Mouse (Mus musculus) embryo, embryonic 11.5 days (tissue): Measurements from ENCODE around the gene Gm45021.

Source experiments
- DNase-seq: peaks from one replicate; pipeline ENCODE4 v3.0.0-alpha.2; 2012; ENCODE audit warnings: low read depth, low spot score

Gm45021 gene

DNA sequence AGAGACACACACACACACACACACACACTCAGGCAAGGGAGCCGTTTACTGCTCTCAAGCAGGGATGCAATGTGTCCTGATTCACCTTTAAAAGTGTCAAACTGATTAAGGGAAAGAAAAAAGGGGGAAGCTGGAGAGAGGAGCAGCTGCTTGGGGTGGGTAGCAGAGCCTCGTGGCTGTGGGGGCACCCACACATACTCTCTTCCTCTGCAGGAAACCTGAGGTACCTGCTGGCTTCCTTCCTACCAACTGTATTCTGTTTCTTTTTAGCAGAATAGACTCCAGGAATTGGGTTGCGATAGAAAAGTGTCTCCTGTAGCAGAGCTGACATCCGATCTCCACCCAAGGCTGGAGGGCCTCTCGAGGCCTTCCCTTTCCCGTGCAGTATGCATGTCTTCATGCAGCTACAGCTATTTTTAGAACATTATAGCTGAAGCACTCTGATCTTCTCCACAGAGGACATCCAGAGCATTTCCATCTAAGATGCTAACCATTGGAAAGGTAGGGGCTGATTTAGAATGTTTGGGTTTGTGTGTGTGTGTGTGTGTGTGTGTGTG is at the start of gene Gm45021:
TSS of gene Gm45021 (plus strand) at position 417 of the 557 bp plus-strand sequence.
- DNase-seq = no peak

GRCm38 (mm10) chr6:48539860-48540259 is 49.5 kb upstream of the Gm45021 start:
- DNase-seq = no peak

- DNase-seq = no peak
These were observed 48.7 kb upstream of the Gm45021 start for GRCm38 (mm10) chr6:48540721-48541120.

- peak; percentile 59 for DNase-seq
These were observed 47.6 kb upstream of the Gm45021 start for GRCm38 (mm10) chr6:48541560-48542450.

DNA sequence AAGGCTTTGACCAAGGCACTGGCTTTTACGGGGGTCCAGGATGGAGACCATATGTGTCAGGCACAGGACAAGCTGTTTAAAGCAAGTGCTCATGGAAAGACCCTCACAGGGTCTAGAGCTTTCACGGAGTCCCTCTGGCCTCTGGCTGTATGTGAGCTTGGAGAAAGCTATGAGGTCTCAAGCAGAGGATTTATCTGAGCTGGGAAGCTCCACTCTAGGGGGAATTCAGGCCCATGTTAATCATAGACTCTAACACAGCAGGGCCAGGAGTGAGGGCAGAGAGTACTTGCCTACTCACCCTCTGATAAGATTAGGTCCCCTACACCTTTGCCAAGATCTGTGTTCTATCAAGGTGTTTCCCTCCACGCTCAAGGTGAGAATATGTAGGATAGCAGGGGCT is 46.8 kb upstream of the Gm45021 start:
- no peak for DNase-seq

DNA sequence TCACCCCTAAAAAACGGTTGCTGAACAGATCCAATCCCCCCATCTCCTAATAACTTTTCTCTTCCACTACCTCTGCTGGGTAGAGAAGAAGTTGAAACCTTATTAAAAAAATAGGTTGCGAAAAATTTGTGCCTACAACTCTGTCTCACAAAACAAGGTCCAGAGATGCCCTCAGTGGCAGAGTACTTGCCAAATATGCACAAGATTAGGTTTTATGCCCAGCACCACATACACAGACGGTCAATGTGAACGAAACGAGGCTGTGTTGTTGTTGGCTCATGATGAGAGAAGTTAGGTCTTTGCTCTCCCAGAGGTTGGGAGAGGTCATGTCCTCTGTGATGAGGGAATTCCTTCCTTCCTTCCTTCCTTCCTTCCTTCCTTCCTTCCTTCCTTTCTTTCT is 44.2 kb upstream of the Gm45021 start:
- DNase-seq = no peak

- no peak for DNase-seq
These were observed 43.1 kb upstream of the Gm45021 start for GRCm38 (mm10) chr6:48546271-48546670.

DNA sequence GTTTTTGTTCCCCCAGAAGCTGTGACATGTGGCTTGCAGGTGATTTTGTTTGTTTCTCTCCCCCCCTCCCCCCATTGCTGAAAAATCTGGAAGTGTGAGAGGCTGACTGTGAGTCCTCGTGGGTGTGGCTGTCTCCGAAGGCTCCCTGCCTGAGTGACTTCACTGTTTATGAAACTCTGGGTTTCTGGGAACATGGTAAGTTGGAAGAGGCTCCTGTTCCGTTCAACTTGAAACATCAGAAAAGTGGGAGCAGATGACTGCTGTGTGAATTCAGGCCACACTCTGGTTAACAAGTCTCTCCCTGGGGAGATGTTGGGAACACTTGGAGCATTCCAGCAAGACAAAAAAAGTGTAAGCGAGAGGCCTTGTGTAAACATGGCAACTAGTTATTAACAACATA is 42.6 kb upstream of the Gm45021 start:
- no peak for DNase-seq

- DNase-seq = no peak
These were observed 41.1 kb upstream of the Gm45021 start for GRCm38 (mm10) chr6:48548314-48548713.

GRCm38 (mm10) chr6:48552918-48553317 is 36.5 kb upstream of the Gm45021 start:
- no peak for DNase-seq

DNA sequence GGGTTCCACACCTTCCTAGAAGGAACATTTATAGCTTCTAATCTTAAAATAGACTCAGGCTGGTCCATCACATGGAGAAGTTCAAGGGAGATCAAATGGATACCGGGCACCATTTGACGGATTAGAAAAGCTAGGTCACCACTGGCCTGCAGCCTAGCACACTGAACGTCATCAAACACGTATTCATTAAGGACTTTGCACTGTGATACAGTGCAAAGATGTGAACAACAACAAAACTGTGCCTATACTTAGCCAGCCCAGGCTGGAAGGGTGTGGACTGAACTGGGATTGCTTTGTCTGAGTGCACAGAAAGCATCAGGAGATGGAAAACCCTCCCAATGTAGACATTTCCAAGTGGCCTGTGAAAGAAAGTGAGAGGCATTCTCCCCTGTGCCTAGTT is 35.6 kb upstream of the Gm45021 start:
- DNase-seq = no peak

DNA sequence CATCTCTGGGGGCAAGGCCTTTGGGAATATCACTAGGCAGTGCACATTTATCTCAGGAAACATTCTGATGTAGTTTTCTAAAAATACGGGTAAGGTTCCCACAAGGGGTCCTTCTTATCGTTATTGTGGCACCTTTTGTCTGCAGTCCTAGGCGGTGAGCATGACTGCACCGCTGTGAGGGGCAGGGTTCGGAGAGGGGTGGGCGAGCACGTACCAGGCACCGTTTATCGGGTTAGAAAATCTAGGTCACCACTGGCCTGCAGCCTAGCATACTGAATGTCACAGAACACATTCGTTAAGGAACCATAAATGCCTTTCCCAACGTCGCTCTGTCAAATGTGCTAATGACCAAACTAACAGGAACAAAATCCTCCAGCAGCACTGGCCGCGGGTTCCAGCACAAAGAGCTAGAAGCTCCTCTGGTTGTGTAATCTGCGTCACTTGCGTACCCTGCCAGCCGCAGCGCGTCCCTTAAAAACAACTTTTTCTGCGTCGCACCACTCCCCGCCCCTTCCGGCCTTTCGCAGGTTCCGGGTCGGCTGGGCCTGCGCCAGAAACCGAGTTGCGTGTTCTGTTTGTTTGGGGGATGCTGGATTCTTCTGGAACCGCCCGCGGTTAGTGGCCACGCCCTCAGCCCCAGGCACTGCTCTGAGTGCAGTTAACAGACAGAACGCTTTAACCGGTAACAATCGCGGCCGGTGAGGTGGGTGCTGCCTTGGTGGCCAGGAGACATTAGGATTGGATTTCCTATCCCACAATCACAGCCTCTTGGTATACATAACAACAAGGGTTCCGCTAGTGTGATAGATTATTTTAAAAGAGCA is 34.9 kb upstream of the Gm45021 start, which contains the start of gene Lrrc61:
TSS of gene Lrrc61 (plus strand) at position 517 of the 824 bp plus-strand sequence.
- peak; percentile 85 for DNase-seq

GRCm38 (mm10) chr6:48555104-48555890 is 34.1 kb upstream of the Gm45021 start:
- DNase-seq = peak; percentile 49

DNA sequence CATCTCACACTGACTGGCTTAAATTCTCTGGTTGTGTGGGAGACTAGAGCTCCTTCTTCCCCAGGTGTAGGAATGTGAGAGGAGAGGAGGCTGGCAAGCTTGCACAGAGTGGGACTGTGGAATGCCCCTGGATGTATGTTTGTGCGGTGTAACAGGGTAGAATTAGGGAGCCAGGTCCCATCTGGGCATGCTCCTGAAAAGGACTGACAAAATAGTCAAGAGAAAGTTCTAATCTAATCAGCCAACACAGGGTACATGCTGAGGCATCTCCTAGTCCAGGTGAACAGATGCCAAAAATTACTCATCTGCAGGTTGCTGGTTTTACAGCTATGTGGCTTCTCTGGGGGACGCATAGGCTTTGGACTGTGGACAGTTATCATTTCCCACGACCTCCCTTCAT is 33.5 kb upstream of the Gm45021 start:
- no peak for DNase-seq

- no peak for DNase-seq
These were observed 23.6 kb upstream of the Gm45021 start for GRCm38 (mm10) chr6:48565693-48566310.

GRCm38 (mm10) chr6:48566312-48566711 is 23.1 kb upstream of the Gm45021 start:
- DNase-seq = no peak

- DNase-seq = no peak
These were observed 21.1 kb upstream of the Gm45021 start for GRCm38 (mm10) chr6:48568036-48568984.

DNA sequence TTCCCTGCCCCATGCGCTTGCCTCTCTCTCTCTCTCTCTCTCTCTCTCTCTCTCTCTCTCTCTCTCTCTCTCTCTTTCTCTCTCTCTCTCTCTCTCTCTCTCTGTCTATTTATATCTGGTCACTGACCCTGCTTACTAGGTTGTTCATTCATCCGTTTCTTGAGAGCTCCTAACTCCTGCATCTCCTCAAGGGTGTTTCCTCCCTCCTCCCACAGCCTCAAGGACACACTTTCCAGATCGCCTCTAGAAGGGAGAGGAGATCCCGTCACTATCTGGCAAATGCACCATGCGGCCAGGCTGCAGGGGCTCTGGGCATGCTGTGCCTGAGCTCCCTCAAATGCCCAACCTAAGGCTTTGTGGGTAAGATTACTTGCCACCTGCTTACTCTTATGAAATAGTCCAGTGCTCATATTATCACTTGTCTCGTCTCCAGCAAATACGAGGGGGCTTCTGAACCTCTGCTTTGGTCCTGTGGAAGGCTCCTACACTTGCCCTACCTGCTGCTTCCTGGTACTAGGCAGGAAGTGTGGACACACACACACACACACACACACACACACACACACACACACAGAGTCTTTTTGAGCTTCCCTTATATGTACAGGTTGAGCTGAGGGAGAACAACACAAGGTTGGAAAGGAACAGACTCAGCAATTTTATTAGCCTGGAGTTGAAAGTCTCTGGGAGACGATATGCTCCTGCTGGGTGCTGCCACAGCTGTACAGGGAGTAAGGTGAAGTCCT is 20.2 kb upstream of the Gm45021 start:
- no peak for DNase-seq

DNA sequence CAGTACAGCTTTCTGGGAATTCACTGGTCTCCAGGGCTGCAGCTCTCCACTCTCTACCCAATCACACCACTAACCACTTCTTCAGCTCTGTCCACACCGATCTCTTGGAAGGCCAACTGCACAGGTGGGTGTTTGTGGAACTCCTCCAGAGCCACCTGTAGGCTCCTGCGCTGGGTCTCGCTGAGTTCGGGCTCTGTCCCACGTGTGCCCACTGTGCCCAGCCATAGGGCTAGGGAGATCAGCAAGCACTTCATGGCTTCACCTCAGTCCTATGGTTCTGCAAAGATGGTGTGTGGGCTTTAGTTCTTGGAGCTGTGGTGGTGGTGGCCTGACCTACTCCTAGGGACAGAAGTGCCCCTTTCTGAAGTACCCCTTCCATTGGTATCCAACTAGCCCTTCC is 17.4 kb upstream of the Gm45021 start:
- no peak for DNase-seq
